In the genomic region with DNA sequence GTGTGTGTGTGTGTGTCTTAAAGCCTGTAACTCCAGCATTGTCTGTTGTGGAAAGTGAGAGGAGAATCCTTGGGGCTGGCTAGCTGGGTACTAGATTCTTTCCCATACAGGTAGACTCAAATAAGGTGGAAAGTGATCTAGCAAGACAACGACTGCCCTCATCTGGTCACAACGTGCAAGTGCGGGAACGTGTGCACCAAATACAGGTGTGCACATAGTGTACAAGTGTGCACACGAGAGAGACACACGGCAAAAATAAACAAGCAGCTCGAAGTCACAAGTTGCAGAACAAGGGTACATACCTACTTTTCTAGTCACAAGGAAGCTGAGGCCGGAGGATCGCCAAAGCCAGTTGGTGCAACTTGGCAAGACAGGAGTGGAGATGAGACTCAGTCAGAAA, we compare ENCODE assay signal across 12 mouse cellular contexts. TPM values are rescaled to one million over a fixed set of nuclear protein-coding genes. Genes with fewer than 3 reads are reported as not detected.
DNase-seq lines count a peak whose midpoint lies in the region; ATAC-seq and TF ChIP-seq lines count a peak whose summit lies in the region.
"Had no signal": no experiment of that assay in that cellular context is flagged by ENCODE, and none has a peak within 500 bp of the region (broad histone marks: within the 10 kb centered on the region; RNA-seq: fewer than 3 reads in every experiment).

No protein-coding gene starts in this region.

- H3K27me3 ChIP-seq in hindbrain, postnatal 0 days (ENCODE audit: insufficient read depth, low read length): peaks cover 32% of the 10 kb centered on the region
- peaks cover 32% of the 10 kb centered on the region for H3K27me3 ChIP-seq in hindbrain, embryonic 11.5 days (ENCODE audit: control insufficient read depth, insufficient read depth, low read length)

- H3K36me3 ChIP-seq in hindbrain, postnatal 0 days (ENCODE audit: insufficient read depth, low read length): no peaks in the 10 kb centered on the region
- no peaks in the 10 kb centered on the region for H3K36me3 ChIP-seq in hindbrain, embryonic 11.5 days (ENCODE audit: control insufficient read depth, insufficient read depth, low read length)
- H3K36me3 ChIP-seq: embryonic facial prominence, embryonic 12.5 days; liver, embryonic 15.5 days; neural tube, embryonic 13.5 days; stomach, embryonic 15.5 days had no signal

- H3K4me3 ChIP-seq in hindbrain, postnatal 0 days (ENCODE audit: low read length): no peak overlapping the region
- no peak overlapping the region for H3K4me3 ChIP-seq in hindbrain, embryonic 11.5 days (ENCODE audit: low read depth, low read length)
- no peak overlapping the region for H3K4me3 ChIP-seq in cortical plate, adult 2 months (ENCODE audit: insufficient read depth, low read length)
- H3K4me3 ChIP-seq: embryonic facial prominence, embryonic 12.5 days; liver, embryonic 15.5 days; neural tube, embryonic 13.5 days; stomach, embryonic 15.5 days had no signal

- no peaks in the 10 kb centered on the region for H3K9me3 ChIP-seq in hindbrain, postnatal 0 days (ENCODE audit: low read length)
- H3K9me3 ChIP-seq in hindbrain, embryonic 11.5 days (ENCODE audit: control insufficient read depth, low read length): no peaks in the 10 kb centered on the region
- H3K9me3 ChIP-seq: embryonic facial prominence, embryonic 12.5 days; liver, embryonic 15.5 days; neural tube, embryonic 13.5 days; stomach, embryonic 15.5 days had no signal

- no peaks in the 10 kb centered on the region for H3K4me1 ChIP-seq in hindbrain, postnatal 0 days (ENCODE audit: insufficient read depth, low read length)
- no peaks in the 10 kb centered on the region for H3K4me1 ChIP-seq in hindbrain, embryonic 11.5 days (replicated peaks; ENCODE audit: control insufficient read depth, insufficient read depth, low read length)
- no peaks in the 10 kb centered on the region for H3K4me1 ChIP-seq in cortical plate, adult 2 months (ENCODE audit: control insufficient read depth, insufficient read depth, low read length)
- H3K4me1 ChIP-seq: liver, embryonic 15.5 days had no signal

- TF ChIP-seq CTCF in hindbrain, postnatal 0 days (IDR thresholded peaks at IDR 0.05; ENCODE audit: low read depth): peak; percentile 62
- TF ChIP-seq CTCF in cortical plate, adult 2 months (IDR thresholded peaks at IDR 0.05; ENCODE audit: extremely low read depth, insufficient read depth, low read length): peak; percentile 60

- H3K4me2 ChIP-seq in hindbrain, postnatal 0 days (ENCODE audit: low read depth, low read length): no peak overlapping the region
- H3K4me2 ChIP-seq in hindbrain, embryonic 11.5 days (replicated peaks; ENCODE audit: low read depth, low read length): no peak overlapping the region
- H3K4me2 ChIP-seq: embryonic facial prominence, embryonic 12.5 days; liver, embryonic 15.5 days; neural tube, embryonic 13.5 days; stomach, embryonic 15.5 days had no signal

- TF ChIP-seq POLR2A in cortical plate, adult 2 months (IDR thresholded peaks at IDR 0.05; ENCODE audit: extremely low read depth, insufficient read depth, low read length): no peak

- H3K27ac ChIP-seq in hindbrain, postnatal 0 days: no peak overlapping the region
- no peak overlapping the region for H3K27ac ChIP-seq in hindbrain, embryonic 11.5 days (ENCODE audit: low read depth, low read length)
- no peak overlapping the region for H3K27ac ChIP-seq in cortical plate, adult 2 months (ENCODE audit: insufficient read depth, low read length)
- H3K27ac ChIP-seq: embryonic facial prominence, embryonic 12.5 days; liver, embryonic 15.5 days; neural tube, embryonic 13.5 days; stomach, embryonic 15.5 days had no signal

- no peak for ATAC-seq in hindbrain, postnatal 0 days
- ATAC-seq in hindbrain, embryonic 11.5 days (ENCODE audit: low FRiP score): no peak

- no peak overlapping the region for H3K9ac ChIP-seq in hindbrain, postnatal 0 days (replicated peaks; ENCODE audit: low read length)
- no peak overlapping the region for H3K9ac ChIP-seq in hindbrain, embryonic 11.5 days (ENCODE audit: low read depth, low read length)
- H3K9ac ChIP-seq: embryonic facial prominence, embryonic 12.5 days; liver, embryonic 15.5 days; neural tube, embryonic 13.5 days; stomach, embryonic 15.5 days had no signal

- 64% methylated on average over 9 of the region's 9 CpGs for WGBS in hindbrain, postnatal 0 days
- 56% methylated on average over 9 of the region's 9 CpGs for WGBS in hindbrain, embryonic 11.5 days

- peak; percentile 28 for DNase-seq in hindbrain, postnatal 0 days (ENCODE audit: low spot score)
- no peak for DNase-seq in hindbrain, embryonic 11.5 days (ENCODE audit: low spot score)
- peak; percentile 20 to 22 for DNase-seq in right cerebral cortex, adult 2 months (ENCODE audit: low spot score in 2 of 2)
- DNase-seq in right cerebral cortex, postnatal 25 days: no peak
- peak; percentile 60 for DNase-seq in thymus, postnatal 25 days
- no peak for DNase-seq in layer of hippocampus, adult 8-10 months (ENCODE audit: low spot score in 2 of 2)
- no peak for DNase-seq in cerebellum, adult 9-10 months

RNA-seq across cellular contexts. Expression of gene Chrdl2, which starts 2.2 kb away (rescaled TPM):
- total RNA-seq in hindbrain, postnatal 0 days (2014; rRNA removed): 0.43 and 1.8 TPM in 2 replicates
- polyA plus RNA-seq in hindbrain, postnatal 0 days (2015; fragmentation: Nextera tagmentation; extraction: Ambion mirVana): 1.8 and 2.2 TPM in 2 replicates
- 0.32 TPM in 1 of 2 replicates, not detected in the other for polyA plus RNA-seq in hindbrain, embryonic 11.5 days (2014; fragmentation: Nextera tagmentation; extraction: Ambion mirVana)
- polyA plus RNA-seq in cortical plate, adult 2 months (2012; rRNA removed): 0.61 and 0.68 TPM in 2 replicates
- total RNA-seq in layer of hippocampus, adult 8-10 months (2022): under 1 TPM in 2 of 4 experiments, not detected in 2; 0.58 to 0.66 TPM
- polyA plus RNA-seq: liver, embryonic 15.5 days had no signal

RNA-seq across cellular contexts. Expression of gene Rnf169, which starts 23.5 kb away (rescaled TPM):
- 13.9 and 14.2 TPM in 2 replicates for total RNA-seq in hindbrain, postnatal 0 days (2014; rRNA removed)
- 2.6 and 2.7 TPM in 2 replicates for polyA plus RNA-seq in hindbrain, postnatal 0 days (2015; fragmentation: Nextera tagmentation; extraction: Ambion mirVana)
- polyA plus RNA-seq in hindbrain, embryonic 11.5 days (2014; fragmentation: Nextera tagmentation; extraction: Ambion mirVana): 6.9 and 8.4 TPM in 2 replicates
- 23.7 TPM in 2 replicates for polyA plus RNA-seq in cortical plate, adult 2 months (2012; rRNA removed)
- 10 to 100 TPM; 27.7 to 34.0 (median 29.0) TPM for total RNA-seq in layer of hippocampus, adult 8-10 months (2022)

Comparison
In these comparisons a context has a peak if more than half of its experiments do, and no peak if none do; other contexts are left out.
1. DNase-seq: peak in hindbrain, postnatal 0 days (single experiment), right cerebral cortex, adult 2 months (2 of 2) and thymus, postnatal 25 days (single experiment); none in hindbrain, embryonic 11.5 days (single experiment), right cerebral cortex, postnatal 25 days (single experiment), layer of hippocampus, adult 8-10 months (0 of 2) and cerebellum, adult 9-10 months (single experiment).